In the genomic region with DNA sequence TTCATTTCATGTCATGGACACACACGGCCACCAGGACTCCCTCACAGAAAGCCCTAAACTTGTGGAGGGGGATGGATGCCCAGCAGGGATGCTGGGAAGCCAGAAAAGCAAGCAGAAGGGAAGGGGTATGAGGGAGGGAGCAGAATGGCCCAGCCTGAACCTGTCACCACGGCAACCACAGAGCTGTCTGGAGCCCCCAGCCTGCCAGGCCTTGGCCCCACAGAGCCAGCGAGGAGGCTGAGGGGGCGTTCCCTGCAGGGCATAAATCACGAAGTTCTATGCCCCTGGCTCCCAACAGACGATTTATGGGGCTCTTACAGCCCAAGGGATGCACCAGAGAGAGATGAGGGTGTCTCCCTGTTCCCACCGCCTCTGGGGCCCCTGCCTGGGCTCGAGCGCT, we compare ENCODE assay signal across 12 mouse cellular contexts.
DNase-seq lines count a peak whose midpoint lies in the region; ATAC-seq lines count a peak whose summit lies in the region.
"Had no signal": no experiment of that assay in that cellular context is flagged by ENCODE, and none has a peak within 500 bp of the region (broad histone marks: within the 10 kb centered on the region; RNA-seq: fewer than 3 reads in every experiment).

No protein-coding gene starts in this region.

- no peak overlapping the region for H3K9ac ChIP-seq in limb, embryonic 11.5 days (ENCODE audit: low read length)
- H3K9ac ChIP-seq in stomach, embryonic 15.5 days: no peak overlapping the region
- H3K9ac ChIP-seq: heart, embryonic 13.5 days had no signal

- WGBS in limb, embryonic 11.5 days: 11% methylated on average over 9 of the region's 9 CpGs
- WGBS in stomach, embryonic 15.5 days: 27% methylated on average over 9 of the region's 9 CpGs
- 53% methylated on average over 9 of the region's 9 CpGs for WGBS in heart, embryonic 10.5 days

- peak; percentile 74 for DNase-seq in adrenal gland, adult 2 months
- no peak for DNase-seq in adrenal gland, postnatal 4 days (ENCODE audit: low spot score in 2 of 2)
- DNase-seq in layer of hippocampus, postnatal 14 days (ENCODE audit: low spot score in 2 of 2): peak; percentile 29 to 55
- DNase-seq in layer of hippocampus, adult 8-10 months (ENCODE audit: low spot score in 2 of 2): no peak
- peak; percentile 58 for DNase-seq in limb, embryonic 11.5 days (ENCODE audit: low spot score)
- DNase-seq in heart, embryonic 10.5 days (ENCODE audit: low spot score): no peak
- no peak for DNase-seq in urinary bladder, postnatal 14 days (ENCODE audit: low spot score)
- DNase-seq: kidney, adult 18-20 months; lung, postnatal 14 days; thymus, postnatal 25 days had no signal

- ATAC-seq in limb, embryonic 11.5 days (ENCODE audit: insufficient number of reproducible peaks, low FRiP score, low TSS enrichment, low read depth): no peak
- 0 out of 2 replicates have a peak, but pooled peaks have one; percentile 22 for ATAC-seq in stomach, embryonic 15.5 days (ENCODE audit: insufficient read depth, low FRiP score, low read depth)

- H3K4me3 ChIP-seq in limb, embryonic 11.5 days (ENCODE audit: low read depth, low read length): no peak overlapping the region
- H3K4me3 ChIP-seq in stomach, embryonic 15.5 days (replicated peaks): no peak overlapping the region
- H3K4me3 ChIP-seq in heart, embryonic 10.5 days: no peak overlapping the region
- H3K4me3 ChIP-seq: heart, embryonic 13.5 days had no signal

- no peaks in the 10 kb centered on the region for H3K9me3 ChIP-seq in limb, embryonic 11.5 days (ENCODE audit: control insufficient read depth, low read length)
- H3K9me3 ChIP-seq in stomach, embryonic 15.5 days: no peaks in the 10 kb centered on the region
- H3K9me3 ChIP-seq in heart, embryonic 10.5 days: no peaks in the 10 kb centered on the region
- H3K9me3 ChIP-seq: heart, embryonic 13.5 days had no signal

- H3K27ac ChIP-seq in limb, embryonic 11.5 days (replicated peaks; ENCODE audit: low read depth, low read length): peak overlapping the region; percentile 5; the same call in 1 of the 2 replicates
- H3K27ac ChIP-seq in stomach, embryonic 15.5 days: no peak overlapping the region
- no peak overlapping the region for H3K27ac ChIP-seq in heart, embryonic 10.5 days
- H3K27ac ChIP-seq: heart, embryonic 13.5 days had no signal

- H3K4me2 ChIP-seq in limb, embryonic 11.5 days (ENCODE audit: low read depth, severe bottlenecking): no peak overlapping the region
- H3K4me2 ChIP-seq in stomach, embryonic 15.5 days: no peak overlapping the region
- H3K4me2 ChIP-seq: heart, embryonic 13.5 days had no signal

- peaks cover 11% of the 10 kb centered on the region for H3K4me1 ChIP-seq in limb, embryonic 11.5 days (ENCODE audit: control insufficient read depth, insufficient read depth, low read length)
- H3K4me1 ChIP-seq in stomach, embryonic 15.5 days: 0 out of 2 replicates have a peak, but pooled peaks cover 3% of the 10 kb centered on the region
- peaks cover 14% of the 10 kb centered on the region for H3K4me1 ChIP-seq in heart, embryonic 10.5 days

- H3K36me3 ChIP-seq in limb, embryonic 11.5 days (ENCODE audit: control insufficient read depth, insufficient read depth, low read length): no peaks in the 10 kb centered on the region
- H3K36me3 ChIP-seq in stomach, embryonic 15.5 days: no peaks in the 10 kb centered on the region
- H3K36me3 ChIP-seq in heart, embryonic 10.5 days: no peaks in the 10 kb centered on the region
- H3K36me3 ChIP-seq: heart, embryonic 13.5 days had no signal

- no peaks in the 10 kb centered on the region for H3K27me3 ChIP-seq in limb, embryonic 11.5 days (ENCODE audit: control insufficient read depth, insufficient read depth, low read length)
- no peaks in the 10 kb centered on the region for H3K27me3 ChIP-seq in stomach, embryonic 15.5 days (replicated peaks)
- H3K27me3 ChIP-seq in heart, embryonic 10.5 days (ENCODE audit: insufficient read depth, poor library complexity, severe bottlenecking): peaks cover 52% of the 10 kb centered on the region

Comparison
In these comparisons a context has a peak if more than half of its experiments do, and no peak if none do; other contexts are left out.
1. DNase-seq: peak in adrenal gland, adult 2 months (single experiment), layer of hippocampus, postnatal 14 days (2 of 2) and limb, embryonic 11.5 days (single experiment); none in adrenal gland, postnatal 4 days (0 of 2), layer of hippocampus, adult 8-10 months (0 of 2), heart, embryonic 10.5 days (single experiment) and urinary bladder, postnatal 14 days (single experiment).